Mouse (Mus musculus): ENCODE measurements around the gene Yod1.

Yod1 gene

GRCm38 (mm10) chr1:130717291-130717871, at the start of gene Yod1:
TSS of gene Yod1 (plus strand) at chr1:130717327.
- in situ Hi-C loops (cut with MboI, MseI) = no loop called here

- in situ Hi-C loops (cut with MboI, MseI) = no loop called here
These were observed 38.6 kb upstream of the Yod1 start for GRCm38 (mm10) chr1:130678551-130678950.

- in situ Hi-C loops (cut with MboI, MseI) = no loop called here
These were observed 36.1 kb upstream of the Yod1 start for GRCm38 (mm10) chr1:130681075-130681474.

GRCm38 (mm10) chr1:130681656-130682413, 35.3 kb upstream of the Yod1 start:
- in situ Hi-C loops (cut with MboI, MseI) = no loop called here

- in situ Hi-C loops (cut with MboI, MseI) = no loop called here
These were observed 33.2 kb upstream of the Yod1 start for GRCm38 (mm10) chr1:130683905-130684304.

- in situ Hi-C loops (cut with MboI, MseI) = no loop called here
These were observed 18.5 kb upstream of the Yod1 start for GRCm38 (mm10) chr1:130698601-130699000.

- in situ Hi-C loops (cut with MboI, MseI) = no loop called here
These were observed 17.0 kb upstream of the Yod1 start for GRCm38 (mm10) chr1:130699937-130700633.

- in situ Hi-C loops (cut with MboI, MseI) = no loop called here
These were observed 15.2 kb upstream of the Yod1 start for GRCm38 (mm10) chr1:130701976-130702375.

- in situ Hi-C loops (cut with MboI, MseI) = no loop called here
These were observed 13.5 kb upstream of the Yod1 start for GRCm38 (mm10) chr1:130703613-130704012.

- in situ Hi-C loops (cut with MboI, MseI) = no loop called here
These were observed 6.6 kb upstream of the Yod1 start for GRCm38 (mm10) chr1:130710283-130711080.

GRCm38 (mm10) chr1:130714046-130714445, 3.1 kb upstream of the Yod1 start:
- in situ Hi-C loops (cut with MboI, MseI) = no loop called here

GRCm38 (mm10) chr1:130715561-130716217, 1.4 kb upstream of the Yod1 start, which contains the start of gene Gm29427:
TSS of gene Gm29427 (minus strand) at chr1:130715799.
- in situ Hi-C loops (cut with MboI, MseI) = no loop called here

GRCm38 (mm10) chr1:130716218-130716512, 962 bp upstream of the Yod1 start:
- in situ Hi-C loops (cut with MboI, MseI) = no loop called here

GRCm38 (mm10) chr1:130716513-130717290, 425 bp upstream of the Yod1 start:
- in situ Hi-C loops (cut with MboI, MseI) = no loop called here

GRCm38 (mm10) chr1:130724206-130724605, 7.1 kb downstream of the Yod1 start:
- in situ Hi-C loops (cut with MboI, MseI) = loop anchor here in 1 of 2 experiments (10.0 kb wide), 1 partner anchor 1181 kb away; no protein-coding TSS in a partner anchor

- in situ Hi-C loops (cut with MboI, MseI) = loop anchor here in 1 of 2 experiments (10.0 kb wide), 1 partner anchor 1178 kb away; no protein-coding TSS in a partner anchor
These were observed 9.3 kb downstream of the Yod1 start for GRCm38 (mm10) chr1:130726396-130726795.

GRCm38 (mm10) chr1:130728070-130728469, 10.9 kb downstream of the Yod1 start:
- in situ Hi-C loops (cut with MboI, MseI) = loop anchor here in 1 of 2 experiments (10.0 kb wide), 1 partner anchor 1177 kb away; no protein-coding TSS in a partner anchor

- in situ Hi-C loops (cut with MboI, MseI) = loop anchor here in 1 of 2 experiments (10.0 kb wide), 1 partner anchor 1176 kb away; no protein-coding TSS in a partner anchor
These were observed 11.6 kb downstream of the Yod1 start for GRCm38 (mm10) chr1:130728708-130729107.

GRCm38 (mm10) chr1:130729153-130729552, 12.0 kb downstream of the Yod1 start, which contains the start of gene Pfkfb2:
TSS of gene Pfkfb2 (minus strand) at chr1:130729253.
- in situ Hi-C loops (cut with MboI, MseI) = loop anchor here in 1 of 2 experiments (10.0 kb wide), 1 partner anchor 1176 kb away; no protein-coding TSS in a partner anchor

- in situ Hi-C loops (cut with MboI, MseI) = no loop called here
These were observed 14.7 kb downstream of the Yod1 start, which contains the start of gene AA986860 for GRCm38 (mm10) chr1:130731741-130732337. TSS of gene AA986860 (plus strand) at chr1:130731976.
